Mouse (Mus musculus): ENCODE measurements around the gene Phldb2. TPM values are rescaled to one million over a fixed set of nuclear protein-coding genes. Genes with fewer than 3 reads are reported as not detected.

The Phldb2 gene
- polyA plus RNA-seq, 1 experiment from 2014 or later, result 9.8 TPM

- no peaks in the 10 kb centered on the region for H3K27me3 ChIP-seq (ENCODE audit: insufficient read depth, low read length)
These were observed 160.6 kb downstream of the Phldb2 start for GRCm38 (mm10) chr16:45792781-45793180.

GRCm38 (mm10) chr16:45791286-45791685 lies 162.1 kb downstream of the Phldb2 start:
- TF ChIP-seq CTCF (IDR thresholded peaks at IDR 0.05; ENCODE audit: low read depth) (no peak), EP300 (IDR thresholded peaks at IDR 0.05; ENCODE audit: low read depth) (no peak)
- H3K27me3 ChIP-seq (ENCODE audit: insufficient read depth, low read length), result no peaks in the 10 kb centered on the region
- no peak overlapping the region for H3K4me3 ChIP-seq (ENCODE audit: low read depth, low read length)
- no peak overlapping the region for H3K4me2 ChIP-seq (ENCODE audit: low read depth, low read length)
- no peak overlapping the region for H3K9ac ChIP-seq (replicated peaks)
- ATAC-seq (no peak), DNase-seq (no peak)
- no peaks in the 10 kb centered on the region for H3K9me3 ChIP-seq (ENCODE audit: low read length)
- WGBS (ENCODE audit: insufficient replicate concordance), result 50% methylated on average over 5 of the region's 5 CpGs
- H3K4me1 ChIP-seq (ENCODE audit: insufficient read depth), result peaks cover 6% of the 10 kb centered on the region
- H3K27ac ChIP-seq (ENCODE audit: low read depth), result no peak overlapping the region
- H3K36me3 ChIP-seq (replicated peaks; ENCODE audit: insufficient read depth, low read length), result no peaks in the 10 kb centered on the region

More at GRCm38 (mm10) chr16:45792781-45793180, 160.6 kb downstream of the Phldb2 start:
- Histone ChIP-seq H3K36me3 (replicated peaks; ENCODE audit: insufficient read depth, low read length) (no peaks in the 10 kb centered on the region), H3K4me3 (ENCODE audit: low read depth, low read length) (no peak overlapping the region), H3K9me3 (ENCODE audit: low read length) (no peaks in the 10 kb centered on the region), H3K27ac (ENCODE audit: low read depth) (no peak overlapping the region), H3K4me1 (ENCODE audit: insufficient read depth) (peaks cover 6% of the 10 kb centered on the region), H3K4me2 (ENCODE audit: low read depth, low read length) (no peak overlapping the region), H3K9ac (replicated peaks) (no peak overlapping the region)
- TF ChIP-seq CTCF (IDR thresholded peaks at IDR 0.05; ENCODE audit: low read depth), result no peak
- TF ChIP-seq EP300 (IDR thresholded peaks at IDR 0.05; ENCODE audit: low read depth), result no peak
- DNase-seq (no peak), ATAC-seq (no peak)
- 78% methylated on average over 2 of the region's 2 CpGs for WGBS (ENCODE audit: insufficient replicate concordance)

GRCm38 (mm10) chr16:45789311-45789710 lies 164.1 kb downstream of the Phldb2 start:
- 67% methylated on average over 2 of the region's 2 CpGs for WGBS (ENCODE audit: insufficient replicate concordance)

GRCm38 (mm10) chr16:45787650-45788049 lies 165.7 kb downstream of the Phldb2 start:
- peaks cover 6% of the 10 kb centered on the region for H3K4me1 ChIP-seq (ENCODE audit: insufficient read depth)
- no peak overlapping the region for H3K9ac ChIP-seq (replicated peaks)
- no peak overlapping the region for H3K4me3 ChIP-seq (ENCODE audit: low read depth, low read length)
- TF ChIP-seq CTCF (IDR thresholded peaks at IDR 0.05; ENCODE audit: low read depth) (no peak), EP300 (IDR thresholded peaks at IDR 0.05; ENCODE audit: low read depth) (no peak)
- no peak overlapping the region for H3K27ac ChIP-seq (ENCODE audit: low read depth)
- H3K36me3 ChIP-seq (replicated peaks; ENCODE audit: insufficient read depth, low read length), result no peaks in the 10 kb centered on the region
- H3K9me3 ChIP-seq (ENCODE audit: low read length), result no peaks in the 10 kb centered on the region
- no peak for DNase-seq
- WGBS (ENCODE audit: insufficient replicate concordance), result 80% methylated on average over 6 of the region's 6 CpGs
- no peak for ATAC-seq
- no peaks in the 10 kb centered on the region for H3K27me3 ChIP-seq (ENCODE audit: insufficient read depth, low read length)
- no peak overlapping the region for H3K4me2 ChIP-seq (ENCODE audit: low read depth, low read length)

More at GRCm38 (mm10) chr16:45789311-45789710, 164.1 kb downstream of the Phldb2 start:
- TF ChIP-seq EP300 (IDR thresholded peaks at IDR 0.05; ENCODE audit: low read depth) (no peak), CTCF (IDR thresholded peaks at IDR 0.05; ENCODE audit: low read depth) (no peak)
- H3K9me3 ChIP-seq (ENCODE audit: low read length), result no peaks in the 10 kb centered on the region
- H3K36me3 ChIP-seq (replicated peaks; ENCODE audit: insufficient read depth, low read length), result no peaks in the 10 kb centered on the region
- H3K4me3 ChIP-seq (ENCODE audit: low read depth, low read length), result no peak overlapping the region
- H3K27ac ChIP-seq (ENCODE audit: low read depth), result no peak overlapping the region
- no peak for ATAC-seq
- peaks cover 6% of the 10 kb centered on the region for H3K4me1 ChIP-seq (ENCODE audit: insufficient read depth)
- no peak overlapping the region for H3K4me2 ChIP-seq (ENCODE audit: low read depth, low read length)
- H3K27me3 ChIP-seq (ENCODE audit: insufficient read depth, low read length), result no peaks in the 10 kb centered on the region
- no peak overlapping the region for H3K9ac ChIP-seq (replicated peaks)
- DNase-seq, result no peak

GRCm38 (mm10) chr16:45786639-45787038 lies 166.8 kb downstream of the Phldb2 start:
- Histone ChIP-seq H3K4me2 (ENCODE audit: low read depth, low read length) (no peak overlapping the region), H3K27ac (ENCODE audit: low read depth) (no peak overlapping the region), H3K9ac (replicated peaks) (no peak overlapping the region), H3K4me1 (ENCODE audit: insufficient read depth) (peaks cover 6% of the 10 kb centered on the region), H3K4me3 (ENCODE audit: low read depth, low read length) (no peak overlapping the region), H3K9me3 (ENCODE audit: low read length) (no peaks in the 10 kb centered on the region), H3K27me3 (ENCODE audit: insufficient read depth, low read length) (no peaks in the 10 kb centered on the region), H3K36me3 (replicated peaks; ENCODE audit: insufficient read depth, low read length) (no peaks in the 10 kb centered on the region)
- TF ChIP-seq CTCF (IDR thresholded peaks at IDR 0.05; ENCODE audit: low read depth) (peak; percentile 61), EP300 (IDR thresholded peaks at IDR 0.05; ENCODE audit: low read depth) (no peak)
- ATAC-seq (peak; percentile 70), DNase-seq (peak; percentile 17)
- WGBS (ENCODE audit: insufficient replicate concordance), result 26% methylated on average over 8 of the region's 8 CpGs

- Histone ChIP-seq H3K27me3 (ENCODE audit: insufficient read depth, low read length) (no peaks in the 10 kb centered on the region), H3K27ac (ENCODE audit: low read depth) (no peak overlapping the region), H3K4me2 (ENCODE audit: low read depth, low read length) (no peak overlapping the region), H3K9ac (replicated peaks) (no peak overlapping the region), H3K9me3 (ENCODE audit: low read length) (no peaks in the 10 kb centered on the region), H3K4me1 (ENCODE audit: insufficient read depth) (no peaks in the 10 kb centered on the region), H3K36me3 (replicated peaks; ENCODE audit: insufficient read depth, low read length) (peaks cover 11% of the 10 kb centered on the region), H3K4me3 (ENCODE audit: low read depth, low read length) (no peak overlapping the region)
- 55% methylated on average over 6 of the region's 6 CpGs for WGBS (ENCODE audit: insufficient replicate concordance)
- ATAC-seq (no peak), DNase-seq (peak; percentile 17)
- TF ChIP-seq EP300 (IDR thresholded peaks at IDR 0.05; ENCODE audit: low read depth) (no peak), CTCF (IDR thresholded peaks at IDR 0.05; ENCODE audit: low read depth) (no peak)
These were observed 173.4 kb downstream of the Phldb2 start for GRCm38 (mm10) chr16:45780001-45780400.

- H3K9me3 ChIP-seq (ENCODE audit: low read length), result no peaks in the 10 kb centered on the region
- WGBS (ENCODE audit: insufficient replicate concordance), result 81% methylated on average over 5 of the region's 5 CpGs
- TF ChIP-seq EP300 (IDR thresholded peaks at IDR 0.05; ENCODE audit: low read depth), result no peak
- no peak for TF ChIP-seq CTCF (IDR thresholded peaks at IDR 0.05; ENCODE audit: low read depth)
- H3K4me3 ChIP-seq (ENCODE audit: low read depth, low read length), result no peak overlapping the region
- no peak overlapping the region for H3K27ac ChIP-seq (ENCODE audit: low read depth)
- DNase-seq (no peak), ATAC-seq (no peak)
- no peaks in the 10 kb centered on the region for H3K27me3 ChIP-seq (ENCODE audit: insufficient read depth, low read length)
- H3K9ac ChIP-seq (replicated peaks), result no peak overlapping the region
- H3K4me2 ChIP-seq (ENCODE audit: low read depth, low read length), result no peak overlapping the region
- H3K4me1 ChIP-seq (ENCODE audit: insufficient read depth), result no peaks in the 10 kb centered on the region
- H3K36me3 ChIP-seq (replicated peaks; ENCODE audit: insufficient read depth, low read length), result peaks cover 7% of the 10 kb centered on the region
These were observed 178.6 kb downstream of the Phldb2 start for GRCm38 (mm10) chr16:45774813-45775212.

Measured in liver, postnatal 0 days (tissue).